Mouse (Mus musculus): ENCODE results near the gene Rtn3.

Rtn3 gene

DNA sequence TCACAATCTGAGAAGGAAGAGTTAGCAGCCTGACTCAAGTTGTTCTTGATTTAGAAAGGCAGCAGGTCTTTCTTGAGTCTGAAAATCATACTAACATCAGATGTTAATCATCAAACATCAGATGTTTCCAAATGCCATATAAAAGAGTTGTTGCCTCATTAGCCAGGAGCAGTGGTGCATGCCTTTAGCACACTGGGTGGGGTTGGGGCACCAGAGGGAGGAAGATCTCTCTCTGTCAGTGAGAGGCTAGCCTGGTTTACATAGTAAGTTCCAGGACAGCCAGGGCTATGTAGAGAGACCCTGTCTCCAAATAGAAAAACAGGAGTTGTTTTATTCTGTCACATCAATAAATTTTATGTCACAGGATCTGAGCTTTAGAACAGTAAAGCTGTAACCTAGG is 24.2 kb downstream of the Rtn3 start:
- no peaks in the 10 kb centered on the region; the same call in 1 of the 2 replicates for H3K27me3 ChIP-seq (ENCODE audit: control insufficient read depth, insufficient read depth, low read length, poor library complexity, severe bottlenecking)
- no peak for DNase-seq (ENCODE audit: low read depth, low spot score)
- no peaks in the 10 kb centered on the region for H3K36me3 ChIP-seq (ENCODE audit: control insufficient read depth, insufficient read depth, low read length, poor library complexity, severe bottlenecking)

DNA sequence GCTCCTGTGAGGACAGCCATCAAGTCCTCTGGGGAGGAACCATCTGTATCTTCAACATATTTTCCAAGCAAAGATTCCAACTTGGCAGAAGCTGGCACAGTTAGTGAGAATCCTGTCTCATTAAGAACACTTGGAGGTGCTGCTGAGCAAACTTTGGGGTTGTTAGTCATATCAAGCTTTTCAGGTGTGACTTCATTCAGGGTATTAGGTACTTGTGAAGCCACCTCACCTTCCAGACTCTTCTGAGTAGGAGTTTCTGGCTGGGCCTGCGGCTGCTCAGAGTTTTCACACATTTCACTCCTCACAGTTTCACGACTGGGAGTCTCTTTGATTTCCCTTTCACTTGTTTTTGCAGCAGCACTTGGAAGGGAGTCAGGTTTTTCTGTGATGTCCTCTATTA is 26.3 kb downstream of the Rtn3 start:
- no peaks in the 10 kb centered on the region; the same call in 1 of the 2 replicates for H3K27me3 ChIP-seq (ENCODE audit: control insufficient read depth, insufficient read depth, low read length, poor library complexity, severe bottlenecking)
- peak; percentile 18 for DNase-seq (ENCODE audit: low read depth, low spot score)

DNA sequence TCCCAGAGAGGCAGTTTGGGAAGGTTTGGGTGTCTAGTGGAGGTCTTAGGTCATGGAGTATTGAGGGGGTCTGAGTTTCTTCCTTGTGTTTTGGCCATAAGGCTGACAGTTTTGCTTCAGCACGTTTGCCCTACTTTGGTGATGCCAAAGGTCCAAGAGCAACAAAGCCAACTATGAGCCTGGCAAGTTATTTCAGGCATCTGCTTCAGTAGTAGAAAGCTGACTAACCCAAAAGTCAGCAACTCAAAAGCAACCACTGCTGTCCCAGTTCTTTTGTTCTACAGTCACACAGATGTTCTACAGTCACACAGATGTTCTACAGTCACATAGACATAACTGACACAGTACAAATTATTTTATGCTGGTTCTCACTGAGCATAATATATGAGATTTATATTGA is 37.5 kb downstream of the Rtn3 start:
- Histone ChIP-seq H3K36me3 (ENCODE audit: control insufficient read depth, insufficient read depth, low read length, poor library complexity, severe bottlenecking) (no peaks in the 10 kb centered on the region), H3K27me3 (ENCODE audit: control insufficient read depth, insufficient read depth, low read length, poor library complexity, severe bottlenecking) (no peaks in the 10 kb centered on the region; the same call in 1 of the 2 replicates)
- DNase-seq (ENCODE audit: low read depth, low spot score) = no peak

More for the DNA sequence above, 26.3 kb downstream of the Rtn3 start:
- H3K36me3 ChIP-seq (ENCODE audit: control insufficient read depth, insufficient read depth, low read length, poor library complexity, severe bottlenecking) = no peaks in the 10 kb centered on the region

DNA sequence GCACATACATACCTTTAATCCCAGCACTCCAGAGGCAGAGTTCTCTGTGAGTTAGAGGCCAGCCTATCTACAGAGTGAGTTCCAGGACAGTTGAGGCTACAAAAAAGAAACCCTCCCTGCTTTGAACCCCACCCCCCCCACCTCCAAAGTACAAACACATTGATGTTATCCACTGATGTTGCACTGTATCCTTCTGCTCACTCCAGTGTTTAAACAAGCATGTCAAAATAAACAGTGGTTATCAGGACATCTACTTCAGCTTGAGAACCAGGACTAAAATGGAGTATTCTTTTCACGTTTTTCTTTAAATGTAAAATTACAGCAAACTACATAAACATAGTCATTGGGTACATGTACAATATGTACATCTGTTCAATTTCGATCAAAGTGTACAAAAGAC is 38.0 kb downstream of the Rtn3 start:
- H3K27me3 ChIP-seq (ENCODE audit: control insufficient read depth, insufficient read depth, low read length, poor library complexity, severe bottlenecking) = no peaks in the 10 kb centered on the region; the same call in 1 of the 2 replicates
- no peak for DNase-seq (ENCODE audit: low read depth, low spot score)
- no peaks in the 10 kb centered on the region for H3K36me3 ChIP-seq (ENCODE audit: control insufficient read depth, insufficient read depth, low read length, poor library complexity, severe bottlenecking)

DNA sequence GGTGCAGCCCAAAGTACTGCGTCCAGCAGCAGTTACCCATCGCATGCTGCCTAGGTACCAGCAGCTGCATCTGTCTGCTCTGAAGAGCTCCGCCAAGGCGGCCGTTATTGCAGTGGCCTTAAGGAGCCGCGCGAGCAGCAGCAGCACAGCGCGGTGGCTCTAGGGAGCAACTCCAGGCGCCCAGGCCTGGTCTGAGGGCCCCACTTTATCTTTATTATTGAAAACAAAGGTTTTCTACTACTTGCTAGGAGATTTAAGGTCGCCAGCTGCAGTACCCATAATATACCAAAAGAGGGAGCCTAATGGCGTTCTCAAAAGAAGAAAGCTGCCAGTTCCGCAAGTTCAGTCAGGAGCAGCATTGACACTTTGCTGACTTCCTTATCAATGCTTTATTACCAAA is 41.6 kb downstream of the Rtn3 start:
- Histone ChIP-seq H3K27me3 (ENCODE audit: control insufficient read depth, insufficient read depth, low read length, poor library complexity, severe bottlenecking) (no peaks in the 10 kb centered on the region; the same call in 1 of the 2 replicates), H3K36me3 (ENCODE audit: control insufficient read depth, insufficient read depth, low read length, poor library complexity, severe bottlenecking) (no peaks in the 10 kb centered on the region)
- peak; percentile 78 for DNase-seq (ENCODE audit: low read depth, low spot score)

DNA sequence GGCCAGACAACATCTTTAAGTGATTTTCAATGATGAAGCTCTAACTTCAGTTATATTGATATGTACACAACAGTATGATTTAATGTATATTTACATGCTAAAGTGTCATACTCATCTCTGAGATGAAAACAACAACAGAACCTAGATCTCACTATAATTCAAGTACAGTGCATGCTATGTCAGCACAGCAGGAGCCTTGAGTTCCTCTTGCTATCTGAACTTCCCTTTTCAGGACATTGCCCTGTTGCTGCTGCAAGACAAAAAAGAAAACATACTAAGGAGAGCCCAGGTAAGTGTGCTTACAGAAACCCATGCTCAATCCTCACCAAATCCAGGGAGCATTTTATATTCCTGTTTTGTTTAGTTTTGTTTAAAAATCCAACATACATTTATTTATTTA is 44.8 kb downstream of the Rtn3 start:
- peak; percentile 35 for DNase-seq (ENCODE audit: low read depth, low spot score)
- Histone ChIP-seq H3K27me3 (ENCODE audit: control insufficient read depth, insufficient read depth, low read length, poor library complexity, severe bottlenecking) (no peaks in the 10 kb centered on the region; the same call in 1 of the 2 replicates), H3K36me3 (ENCODE audit: control insufficient read depth, insufficient read depth, low read length, poor library complexity, severe bottlenecking) (peaks cover 2% of the 10 kb centered on the region; the same call in 1 of the 2 replicates)

DNA sequence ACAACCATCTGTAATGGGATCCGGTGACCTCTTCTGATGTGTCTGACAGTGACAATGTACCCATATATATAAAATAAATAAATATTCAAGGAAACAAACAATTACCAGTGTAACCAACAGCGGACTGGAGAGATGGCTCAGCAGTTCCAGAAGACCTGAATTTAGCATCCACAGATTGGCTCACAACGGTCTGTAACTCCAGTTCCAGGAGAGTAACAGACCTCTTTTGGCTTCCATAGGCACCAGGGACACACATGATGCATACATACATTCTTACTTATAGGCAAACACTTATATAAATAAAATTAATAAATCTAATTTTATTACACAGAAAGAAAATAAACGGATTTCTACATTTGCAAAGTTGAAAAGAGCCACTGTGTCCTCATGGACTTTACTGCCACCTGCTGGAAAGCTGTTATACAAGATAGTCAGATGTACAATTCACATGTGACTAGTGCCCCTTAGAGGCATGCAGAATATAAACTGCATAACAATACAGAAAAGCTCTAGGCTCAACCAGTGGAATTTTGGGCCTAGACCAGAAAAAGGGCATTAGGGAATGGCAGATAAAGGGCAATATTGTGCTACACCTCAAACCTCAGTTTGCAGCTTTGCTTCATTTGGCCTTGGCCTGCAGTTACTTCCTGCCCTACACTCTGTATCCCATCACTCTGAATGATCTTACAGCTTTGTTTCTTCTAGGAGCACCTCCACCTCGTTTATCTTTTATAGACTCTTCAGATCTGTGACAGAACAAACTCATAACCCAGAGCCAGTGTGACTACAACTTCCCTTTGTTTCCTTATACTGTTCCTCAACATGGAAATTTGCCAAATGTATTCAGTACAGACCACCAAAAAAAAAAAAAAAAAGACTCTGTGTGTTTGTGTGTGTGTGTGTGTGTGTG is 46.8 kb downstream of the Rtn3 start:
- no peaks in the 10 kb centered on the region for H3K27me3 ChIP-seq (ENCODE audit: control insufficient read depth, insufficient read depth, low read length, poor library complexity, severe bottlenecking)
- peaks cover 6% of the 10 kb centered on the region; the same call in 1 of the 2 replicates for H3K36me3 ChIP-seq (ENCODE audit: control insufficient read depth, insufficient read depth, low read length, poor library complexity, severe bottlenecking)
- DNase-seq (ENCODE audit: low read depth, low spot score) = peak; percentile 81

DNA sequence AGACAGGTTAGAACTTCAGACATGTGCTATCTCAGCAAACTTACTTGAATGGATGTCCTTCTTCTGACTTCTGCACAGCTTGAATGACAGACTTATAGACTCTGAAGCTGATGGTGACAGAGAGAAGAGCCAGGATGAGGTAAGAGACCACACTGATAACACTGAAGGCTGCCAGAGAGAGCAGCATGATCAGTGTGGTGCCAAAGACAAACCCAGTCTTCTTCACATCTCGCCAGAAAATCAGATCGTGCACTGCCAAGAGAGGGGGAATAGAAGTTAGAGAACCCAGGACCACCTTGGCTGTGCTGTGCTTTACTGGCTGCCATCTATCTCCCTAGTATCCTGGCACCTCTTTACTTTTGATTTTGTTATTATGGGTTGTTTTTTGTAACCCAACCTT is 48.2 kb downstream of the Rtn3 start:
- Histone ChIP-seq H3K27me3 (ENCODE audit: control insufficient read depth, insufficient read depth, low read length, poor library complexity, severe bottlenecking) (no peaks in the 10 kb centered on the region), H3K36me3 (ENCODE audit: control insufficient read depth, insufficient read depth, low read length, poor library complexity, severe bottlenecking) (peaks cover 10% of the 10 kb centered on the region; the same call in 1 of the 2 replicates)
- DNase-seq (ENCODE audit: low read depth, low spot score) = no peak

DNA sequence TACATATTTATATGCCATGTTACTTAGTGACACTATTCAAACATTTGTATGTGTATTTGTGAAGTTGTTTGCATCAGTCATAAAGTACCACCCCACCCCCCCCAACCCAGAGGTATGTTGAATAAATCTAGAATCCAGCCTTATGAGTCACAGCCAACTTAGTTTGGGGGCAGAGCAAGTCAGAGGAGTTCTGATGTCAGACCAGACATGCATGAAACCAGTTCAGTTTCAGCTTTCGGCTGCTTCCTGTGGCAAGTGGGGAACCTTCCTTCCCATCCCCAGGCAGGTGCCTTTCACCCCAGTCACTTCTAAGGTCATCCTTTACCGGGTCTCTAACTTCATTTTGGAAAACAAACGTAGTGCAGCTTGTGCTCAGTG is 57.7 kb downstream of the Rtn3 start:
- DNase-seq (ENCODE audit: low read depth, low spot score) = no peak
- Histone ChIP-seq H3K36me3 (ENCODE audit: control insufficient read depth, insufficient read depth, low read length, poor library complexity, severe bottlenecking) (peaks cover 9% of the 10 kb centered on the region; the same call in 1 of the 2 replicates), H3K27me3 (ENCODE audit: control insufficient read depth, insufficient read depth, low read length, poor library complexity, severe bottlenecking) (no peaks in the 10 kb centered on the region)

DNA sequence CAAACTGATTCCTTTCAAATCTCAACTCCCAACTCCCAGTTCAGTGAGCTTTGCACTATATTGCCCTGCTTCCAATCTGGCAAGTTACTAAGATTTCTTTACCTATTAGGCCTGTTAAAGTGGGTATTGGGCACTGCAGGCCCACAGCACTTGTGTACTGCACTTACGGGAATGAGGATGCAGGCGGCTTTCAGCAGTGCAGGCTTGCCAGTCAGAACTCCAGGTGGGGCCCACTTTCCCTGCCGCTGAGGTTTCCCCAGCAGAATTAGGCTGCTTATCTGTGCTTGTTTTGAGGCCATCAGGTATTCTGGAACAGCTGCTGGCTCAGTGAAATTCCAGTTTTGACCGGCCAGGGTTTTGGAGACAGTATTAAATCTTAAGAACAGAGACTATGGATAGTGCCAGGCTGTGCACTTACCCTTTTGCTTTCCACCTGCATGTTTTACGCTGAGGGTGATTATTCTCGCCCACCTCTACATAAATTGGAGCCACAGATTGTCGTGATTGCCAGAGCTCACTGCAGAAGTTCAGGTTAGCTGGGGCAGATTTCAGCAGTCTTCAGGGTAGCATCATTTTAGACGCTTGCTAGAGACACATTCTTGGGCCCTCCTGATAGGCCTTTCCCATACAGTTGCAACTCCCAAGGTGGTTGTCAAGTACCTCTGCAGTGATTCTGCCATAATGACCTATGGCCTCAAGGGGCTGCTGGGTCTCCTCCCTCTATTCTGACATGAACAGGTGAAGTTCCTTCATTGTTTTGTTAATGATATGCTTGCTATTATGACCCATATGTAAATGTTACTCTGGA is 58.3 kb downstream of the Rtn3 start:
- DNase-seq (ENCODE audit: low read depth, low spot score) = no peak
- Histone ChIP-seq H3K36me3 (ENCODE audit: control insufficient read depth, insufficient read depth, low read length, poor library complexity, severe bottlenecking) (peaks cover 6% of the 10 kb centered on the region; the same call in 1 of the 2 replicates), H3K27me3 (ENCODE audit: control insufficient read depth, insufficient read depth, low read length, poor library complexity, severe bottlenecking) (no peaks in the 10 kb centered on the region)

DNA sequence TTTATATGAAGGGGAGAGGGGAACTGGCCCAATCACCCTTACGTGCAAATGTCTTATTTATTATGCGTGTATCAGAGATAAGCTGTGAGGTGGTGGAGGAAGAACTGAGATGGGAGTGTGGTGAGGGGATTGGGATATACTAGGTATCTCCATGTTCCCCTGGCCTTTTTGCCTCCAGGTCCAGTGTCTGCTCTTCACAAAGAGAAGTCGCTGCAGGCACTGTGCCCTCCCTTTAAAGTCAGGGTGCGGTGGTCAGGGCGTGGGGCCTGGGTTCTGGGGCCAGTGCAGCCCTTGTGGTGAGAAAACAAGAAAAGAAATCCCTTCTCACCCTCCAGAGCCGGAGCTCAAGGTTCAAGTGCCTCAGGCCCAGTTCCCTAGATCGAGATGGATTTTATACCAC is 59.0 kb downstream of the Rtn3 start:
- H3K36me3 ChIP-seq (ENCODE audit: control insufficient read depth, insufficient read depth, low read length, poor library complexity, severe bottlenecking) = peaks cover 6% of the 10 kb centered on the region; the same call in 1 of the 2 replicates
- no peaks in the 10 kb centered on the region for H3K27me3 ChIP-seq (ENCODE audit: control insufficient read depth, insufficient read depth, low read length, poor library complexity, severe bottlenecking)
- no peak for DNase-seq (ENCODE audit: low read depth, low spot score)

DNA sequence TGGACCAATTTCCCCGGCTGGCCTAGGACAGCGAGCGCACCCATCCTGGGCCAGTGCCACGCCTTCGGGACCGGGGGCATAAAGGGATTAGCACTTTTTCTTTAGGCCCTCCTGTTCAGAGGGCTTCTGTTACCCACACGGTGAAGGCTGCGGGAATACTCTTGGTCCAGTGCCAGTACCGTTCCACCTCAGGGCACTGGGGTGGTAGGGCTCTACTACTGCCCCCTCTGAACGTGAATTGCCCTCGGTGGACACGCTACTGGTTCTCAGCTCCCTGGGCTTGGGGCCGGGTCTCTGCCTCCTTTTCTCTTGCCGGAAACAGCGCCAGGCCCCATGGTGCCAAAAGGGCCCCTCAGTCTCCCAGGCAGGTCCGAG is 59.4 kb downstream of the Rtn3 start:
- no peak for DNase-seq (ENCODE audit: low read depth, low spot score)
- no peaks in the 10 kb centered on the region for H3K27me3 ChIP-seq (ENCODE audit: control insufficient read depth, insufficient read depth, low read length, poor library complexity, severe bottlenecking)
- peaks cover 6% of the 10 kb centered on the region; the same call in 1 of the 2 replicates for H3K36me3 ChIP-seq (ENCODE audit: control insufficient read depth, insufficient read depth, low read length, poor library complexity, severe bottlenecking)

DNA sequence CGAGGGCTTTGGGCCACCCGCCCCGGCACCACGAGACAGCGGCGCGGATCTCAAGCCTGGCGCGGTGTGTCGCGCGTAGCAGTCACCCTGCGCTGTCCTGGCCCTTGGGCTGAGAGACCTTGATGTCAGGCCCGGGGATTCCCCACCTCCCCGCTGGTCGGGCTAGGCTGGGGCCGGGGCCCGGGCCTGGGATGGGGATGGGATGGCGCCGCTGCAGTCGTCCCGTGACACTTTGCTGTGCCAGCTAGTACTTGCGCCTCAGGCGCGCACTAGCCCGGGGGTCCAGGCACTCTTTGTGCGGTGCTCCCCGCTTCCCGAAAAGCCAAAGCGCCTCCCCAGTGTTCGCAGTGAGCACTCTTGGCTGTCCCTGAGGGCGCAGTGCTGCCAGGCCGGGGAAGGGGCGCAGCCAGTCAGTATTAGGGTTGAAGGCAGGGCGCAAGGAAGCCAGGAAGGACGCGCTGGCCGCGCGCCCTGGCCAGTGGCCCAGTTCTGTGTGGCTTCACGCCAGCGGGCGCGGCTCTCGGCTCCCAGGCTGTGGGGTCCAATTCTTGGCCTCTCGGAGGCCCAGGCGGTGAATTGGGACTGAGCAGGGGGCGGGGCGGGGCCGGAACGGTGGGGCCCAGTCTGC is 59.9 kb downstream of the Rtn3 start:
- 0 out of 2 replicates have a peak, but pooled peaks cover 6% of the 10 kb centered on the region for H3K36me3 ChIP-seq (ENCODE audit: control insufficient read depth, insufficient read depth, low read length, poor library complexity, severe bottlenecking)
- no peak for DNase-seq (ENCODE audit: low read depth, low spot score)

DNA sequence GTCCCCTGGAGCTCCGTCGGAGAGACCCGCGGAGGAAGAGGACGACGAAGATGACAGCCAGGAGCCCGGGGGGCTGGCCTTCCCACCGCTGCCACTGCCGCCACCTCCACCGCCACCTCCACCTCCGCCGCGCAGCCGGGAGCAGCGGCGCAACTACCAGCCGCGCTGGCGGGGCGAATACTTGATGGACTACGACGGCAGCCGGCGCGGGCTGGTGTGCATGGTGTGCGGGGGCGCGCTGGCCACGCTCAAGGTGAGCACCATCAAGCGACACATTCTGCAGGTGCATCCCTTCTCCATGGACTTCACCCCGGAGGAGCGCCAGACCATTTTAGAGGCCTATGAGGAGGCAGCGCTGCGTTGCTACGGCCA is 60.4 kb downstream of the Rtn3 start:
- H3K36me3 ChIP-seq (ENCODE audit: control insufficient read depth, insufficient read depth, low read length, poor library complexity, severe bottlenecking) = 0 out of 2 replicates have a peak, but pooled peaks cover 6% of the 10 kb centered on the region
- H3K27me3 ChIP-seq (ENCODE audit: control insufficient read depth, insufficient read depth, low read length, poor library complexity, severe bottlenecking) = no peaks in the 10 kb centered on the region
- DNase-seq (ENCODE audit: low read depth, low spot score) = no peak

More for the DNA sequence above, 59.9 kb downstream of the Rtn3 start:
- no peaks in the 10 kb centered on the region for H3K27me3 ChIP-seq (ENCODE audit: control insufficient read depth, insufficient read depth, low read length, poor library complexity, severe bottlenecking)

All from splenic B cell, adult 2 months (primary cell).